Mouse (Mus musculus) granulocyte monocyte progenitor cell, adult 5-6 weeks (primary cell): ENCODE measurements around the gene Spata7. TPM values are rescaled to one million over a fixed set of nuclear protein-coding genes. Genes with fewer than 3 reads are reported as not detected.

Experiments
- total RNA-seq, 2 experiments: library from RNA; stranded (forward) in 1 of 2; stranded (reverse) in 1 of 2; fragments of 200-712, 200-1000 nt in 1 of 2; fragments of >200 nt in 1 of 2; fragmentation: Nextera tagmentation in 1 of 2; gene quantifications; 2 replicates each; pipeline ENCODE4 v1.2.3; 2014 to 2017

Spata7 gene
- total RNA-seq, 2 experiments from 2014 or later, result 9.1 to 11.1 TPM

Other genes with a start within 250 kb of the Spata7 start
- gene Kcnk10, start 49.8 kb upstream of the Spata7 start, total RNA-seq (2014; fragmentation: Nextera tagmentation), result not detected in 2 replicates
- not detected in 2 replicates for gene Kcnk10, start 49.8 kb upstream of the Spata7 start, total RNA-seq (2017)
- gene Ptpn21, start 109.2 kb downstream of the Spata7 start, total RNA-seq (2014; fragmentation: Nextera tagmentation), result 4.7 and 7.8 TPM in 2 replicates
- 2.7 and 3.2 TPM in 2 replicates for gene Ptpn21, start 109.2 kb downstream of the Spata7 start, total RNA-seq (2017)
- 123 and 138 TPM in 2 replicates for gene Zc3h14, start 118.8 kb downstream of the Spata7 start, total RNA-seq (2014; fragmentation: Nextera tagmentation)
- gene Zc3h14, start 118.8 kb downstream of the Spata7 start, total RNA-seq (2017), result 99.0 and 116 TPM in 2 replicates